In the genomic region with DNA sequence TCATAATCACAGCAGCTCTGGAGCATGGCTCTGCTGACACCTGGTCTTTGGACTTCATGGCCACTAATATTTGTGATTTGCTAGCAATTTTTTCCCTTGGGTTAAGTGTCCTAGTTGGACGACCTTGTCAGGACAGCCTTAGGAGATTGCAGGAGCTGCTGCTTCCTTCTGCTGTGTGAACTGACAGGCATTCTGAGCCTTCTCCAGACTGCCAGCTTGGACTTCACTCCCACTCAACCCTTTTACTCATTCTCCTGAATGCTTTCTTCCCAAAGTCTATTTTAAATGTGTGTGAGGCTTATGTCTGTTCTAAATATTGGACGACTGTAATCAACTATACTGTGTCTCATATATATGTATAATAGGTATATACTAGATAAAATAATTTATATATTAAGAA, we compare ENCODE assay signal across 14 mouse cellular contexts.
DNase-seq lines count a peak whose midpoint lies in the region; TF ChIP-seq lines count a peak whose summit lies in the region.
"Had no signal": no experiment of that assay in that cellular context is flagged by ENCODE, and none has a peak within 500 bp of the region (broad histone marks: within the 10 kb centered on the region; RNA-seq: fewer than 3 reads in every experiment).

No protein-coding gene starts in this region.

- DNase-seq in cerebellum, adult 9-10 months = peak; percentile 39
- no peak for DNase-seq in cerebellum, adult 11-12 months
- DNase-seq in kidney, adult 2 months = peak; percentile 30
- DNase-seq in kidney, adult 11 months = no peak
- peak; percentile 23 for DNase-seq in right cerebral cortex, adult 18-20 months
- no peak for DNase-seq in right cerebral cortex, postnatal 14 days
- no peak for DNase-seq in retina, embryonic 14.5 days (ENCODE audit: low spot score)
- DNase-seq: adrenal gland, postnatal 10 days; gastrocnemius, postnatal 36 days; heart, adult 11 months; heart, postnatal 36 days had no signal

- H3K4me3 ChIP-seq in kidney, adult 2 months (ENCODE audit: insufficient read depth, low read depth, low read length) = no peak overlapping the region
- H3K4me3 ChIP-seq: embryonic facial prominence, embryonic 12.5 days; heart, embryonic 13.5 days; hindbrain, embryonic 15.5 days had no signal

- no peak overlapping the region for H3K27ac ChIP-seq in kidney, adult 2 months (ENCODE audit: insufficient read depth, low read depth, low read length)
- H3K27ac ChIP-seq: embryonic facial prominence, embryonic 12.5 days; heart, embryonic 13.5 days; hindbrain, embryonic 15.5 days had no signal

- TF ChIP-seq CTCF in kidney, adult 2 months (conservative IDR thresholded peaks at IDR 0.05; ENCODE audit: insufficient read depth, insufficient read length, low read depth, low read length) = no peak

- 49% methylated on average over 2 of the region's 2 CpGs for WGBS in kidney, adult 2 months

- H3K36me3 ChIP-seq in kidney, adult 2 months (ENCODE audit: control insufficient read depth, insufficient read depth, low read length) = no peaks in the 10 kb centered on the region
- H3K36me3 ChIP-seq: embryonic facial prominence, embryonic 12.5 days; heart, embryonic 13.5 days; hindbrain, embryonic 15.5 days had no signal

- no peaks in the 10 kb centered on the region; the same call in 1 of the 2 replicates for H3K4me1 ChIP-seq in kidney, adult 2 months (ENCODE audit: control insufficient read depth, insufficient read depth, low read length)
- H3K4me1 ChIP-seq: embryonic facial prominence, embryonic 12.5 days; heart, embryonic 13.5 days had no signal

- TF ChIP-seq POLR2A in kidney, adult 2 months (IDR thresholded peaks at IDR 0.05; ENCODE audit: low read depth, low read length) = no peak

- no peaks in the 10 kb centered on the region for H3K27me3 ChIP-seq in kidney, adult 2 months (replicated peaks; ENCODE audit: control insufficient read depth, insufficient read depth, low read length)
- H3K27me3 ChIP-seq: embryonic facial prominence, embryonic 12.5 days; heart, embryonic 13.5 days had no signal

Comparison
In these comparisons a context has a peak if more than half of its experiments do, and no peak if none do; other contexts are left out.
1. DNase-seq: peak in cerebellum, adult 9-10 months (single experiment), kidney, adult 2 months (single experiment) and right cerebral cortex, adult 18-20 months (single experiment); none in cerebellum, adult 11-12 months (single experiment), kidney, adult 11 months (single experiment), right cerebral cortex, postnatal 14 days (single experiment) and retina, embryonic 14.5 days (single experiment).